Mouse (Mus musculus) megakaryocyte-erythroid progenitor cell, adult 5-6 weeks (primary cell): ENCODE results near the gene Ndufc1. TPM values are rescaled to one million over a fixed set of nuclear protein-coding genes. Genes with fewer than 3 reads are reported as not detected.

Experiments used
- total RNA-seq, 2 experiments: library from RNA; stranded (forward) in 1 of 2; stranded (reverse) in 1 of 2; fragments of 200-1000, 215-1000 nt in 1 of 2; fragments of >200 nt in 1 of 2; fragmentation: Nextera tagmentation in 1 of 2; gene quantifications; 2 replicates each; pipeline ENCODE4 v1.2.3; 2014 to 2017

The Ndufc1 gene
- total RNA-seq, 2 experiments from 2014 or later, result 64.5 to 323 TPM

Other genes with a start within 250 kb of the Ndufc1 start
- 19.2 and 39.1 TPM in 2 replicates for gene Noct, start 184.5 kb downstream of the Ndufc1 start, total RNA-seq (2014; fragmentation: Nextera tagmentation)
- gene Noct, start 184.5 kb downstream of the Ndufc1 start, total RNA-seq (2017), result 4.6 and 5.8 TPM in 2 replicates
- 68.1 and 69.2 TPM in 2 replicates for gene Elf2, start 68.3 kb downstream of the Ndufc1 start, total RNA-seq (2014; fragmentation: Nextera tagmentation)
- gene Elf2, start 68.3 kb downstream of the Ndufc1 start, total RNA-seq (2017), result 117 and 122 TPM in 2 replicates
- gene Mgarp, start 12.2 kb downstream of the Ndufc1 start, total RNA-seq (2014; fragmentation: Nextera tagmentation), result not detected in 2 replicates
- not detected in 2 replicates for gene Mgarp, start 12.2 kb downstream of the Ndufc1 start, total RNA-seq (2017)
- 116 and 129 TPM in 2 replicates for gene Naa15, start 6.2 kb upstream of the Ndufc1 start, total RNA-seq (2014; fragmentation: Nextera tagmentation)
- gene Naa15, start 6.2 kb upstream of the Ndufc1 start, total RNA-seq (2017), result 123 and 152 TPM in 2 replicates
- 3.7 and 5.6 TPM in 2 replicates for gene Rab33b, start 74.9 kb upstream of the Ndufc1 start, total RNA-seq (2014; fragmentation: Nextera tagmentation)
- gene Rab33b, start 74.9 kb upstream of the Ndufc1 start, total RNA-seq (2017), result 5.6 and 6.8 TPM in 2 replicates
- gene Setd7, start 151.9 kb upstream of the Ndufc1 start, total RNA-seq (2014; fragmentation: Nextera tagmentation), result 15.9 and 34.5 TPM in 2 replicates
- gene Setd7, start 151.9 kb upstream of the Ndufc1 start, total RNA-seq (2017), result 12.5 and 19.3 TPM in 2 replicates